14 mouse cellular contexts compared by ENCODE assay signal in the genomic region with DNA sequence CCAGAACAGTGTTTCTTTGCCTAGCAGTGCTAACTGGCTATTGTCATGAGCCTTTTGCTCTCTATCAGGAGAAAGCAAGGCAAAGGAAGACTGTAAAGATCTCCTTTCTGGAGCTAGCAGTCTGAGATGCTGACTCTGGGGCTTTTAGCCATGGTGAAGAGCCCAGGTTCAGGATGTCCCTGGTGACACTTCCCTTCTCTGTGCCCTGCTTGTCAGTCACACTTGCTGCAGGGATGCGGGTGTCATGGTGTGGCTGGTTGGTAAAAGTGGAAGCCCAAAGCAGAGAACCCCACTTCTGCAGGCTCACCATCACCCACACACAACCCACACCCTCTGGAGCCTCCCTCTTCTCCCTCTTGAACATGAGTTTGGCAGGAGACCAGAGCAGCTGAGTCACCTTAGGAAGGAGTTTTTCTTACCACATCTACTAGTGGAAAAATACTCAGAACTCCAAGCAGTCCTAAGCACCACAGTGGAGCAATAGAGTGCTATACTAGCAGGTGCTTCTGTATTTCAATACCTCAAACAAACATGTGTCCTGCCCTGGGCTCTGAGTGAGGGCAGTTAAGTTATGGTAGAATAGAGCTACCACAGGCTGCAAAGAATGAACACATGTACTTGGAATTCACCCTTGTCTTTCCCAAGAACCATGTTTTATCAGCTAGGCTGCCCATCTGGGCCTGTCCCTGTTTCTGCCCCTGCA.
DNase-seq lines count a peak whose midpoint lies in the region; ATAC-seq lines count a peak whose summit lies in the region.
"Had no signal": no experiment of that assay in that cellular context is flagged by ENCODE, and none has a peak within 500 bp of the region (broad histone marks: within the 10 kb centered on the region; RNA-seq: fewer than 3 reads in every experiment).

No protein-coding gene starts in this region.

- H3K27ac ChIP-seq in heart, embryonic 10.5 days = no peak overlapping the region
- no peak overlapping the region for H3K27ac ChIP-seq in heart, embryonic 11.5 days (ENCODE audit: low read depth, low read length)
- no peak overlapping the region for H3K27ac ChIP-seq in intestine, embryonic 16.5 days (ENCODE audit: low read length)
- no peak overlapping the region for H3K27ac ChIP-seq in kidney, embryonic 15.5 days
- H3K27ac ChIP-seq: hindbrain, embryonic 15.5 days; liver, embryonic 15.5 days; midbrain, embryonic 12.5 days had no signal

- 82% methylated on average over 1 of the region's 1 CpGs for WGBS in heart, embryonic 10.5 days
- 70% methylated on average over 1 of the region's 1 CpGs for WGBS in heart, embryonic 11.5 days (ENCODE audit: insufficient replicate concordance)
- 76% methylated on average over 1 of the region's 1 CpGs for WGBS in intestine, embryonic 16.5 days
- WGBS in kidney, embryonic 15.5 days = 88% methylated on average over 1 of the region's 1 CpGs

- H3K27me3 ChIP-seq in heart, embryonic 10.5 days (ENCODE audit: insufficient read depth, poor library complexity, severe bottlenecking) = no peaks in the 10 kb centered on the region
- no peaks in the 10 kb centered on the region for H3K27me3 ChIP-seq in heart, embryonic 11.5 days (ENCODE audit: control insufficient read depth, insufficient read depth, low read length)
- H3K27me3 ChIP-seq in intestine, embryonic 16.5 days (replicated peaks; ENCODE audit: control insufficient read depth, insufficient read depth, low read length) = no peaks in the 10 kb centered on the region
- no peaks in the 10 kb centered on the region for H3K27me3 ChIP-seq in kidney, embryonic 15.5 days
- H3K27me3 ChIP-seq: hindbrain, embryonic 15.5 days; liver, embryonic 15.5 days; midbrain, embryonic 12.5 days had no signal

- DNase-seq in heart, embryonic 10.5 days (ENCODE audit: low spot score) = peak; percentile 77
- peak; percentile 63 for DNase-seq in adrenal gland, postnatal 14 days
- peak; percentile 35 to 41 for DNase-seq in layer of hippocampus, postnatal 36 days
- DNase-seq in lung, postnatal 36 days = peak; percentile 52
- no peak for DNase-seq in gastrocnemius, postnatal 25 days
- DNase-seq: kidney, postnatal 25 days; thymus, postnatal 14 days had no signal

- H3K4me3 ChIP-seq in heart, embryonic 10.5 days = no peak overlapping the region
- H3K4me3 ChIP-seq in heart, embryonic 11.5 days (ENCODE audit: low read depth, low read length) = no peak overlapping the region
- H3K4me3 ChIP-seq in intestine, embryonic 16.5 days (ENCODE audit: low read length) = no peak overlapping the region
- no peak overlapping the region for H3K4me3 ChIP-seq in kidney, embryonic 15.5 days (replicated peaks)
- H3K4me3 ChIP-seq: hindbrain, embryonic 15.5 days; liver, embryonic 15.5 days; midbrain, embryonic 12.5 days had no signal

- no peak overlapping the region for H3K9ac ChIP-seq in heart, embryonic 11.5 days (ENCODE audit: low read depth, low read length)
- no peak overlapping the region for H3K9ac ChIP-seq in intestine, embryonic 16.5 days (ENCODE audit: low read depth, low read length)
- no peak overlapping the region for H3K9ac ChIP-seq in kidney, embryonic 15.5 days
- H3K9ac ChIP-seq: hindbrain, embryonic 15.5 days; liver, embryonic 15.5 days; midbrain, embryonic 12.5 days had no signal

- no peak overlapping the region for H3K4me2 ChIP-seq in heart, embryonic 11.5 days
- no peak overlapping the region for H3K4me2 ChIP-seq in intestine, embryonic 16.5 days (ENCODE audit: low read depth, low read length)
- H3K4me2 ChIP-seq in kidney, embryonic 15.5 days = no peak overlapping the region
- H3K4me2 ChIP-seq: hindbrain, embryonic 15.5 days; liver, embryonic 15.5 days; midbrain, embryonic 12.5 days had no signal

- ATAC-seq in heart, embryonic 11.5 days (replicated peaks; ENCODE audit: insufficient number of reproducible peaks, low FRiP score, low TSS enrichment) = no peak
- no peak for ATAC-seq in intestine, embryonic 16.5 days
- ATAC-seq in kidney, embryonic 15.5 days (replicated peaks; ENCODE audit: low FRiP score) = no peak
- ATAC-seq: forebrain, embryonic 16.5 days had no signal

- no peaks in the 10 kb centered on the region for H3K4me1 ChIP-seq in heart, embryonic 10.5 days
- no peaks in the 10 kb centered on the region for H3K4me1 ChIP-seq in heart, embryonic 11.5 days (ENCODE audit: control insufficient read depth, insufficient read depth, low read length)
- H3K4me1 ChIP-seq in intestine, embryonic 16.5 days (ENCODE audit: control insufficient read depth, insufficient read depth, low read length) = no peaks in the 10 kb centered on the region
- H3K4me1 ChIP-seq in kidney, embryonic 15.5 days = no peaks in the 10 kb centered on the region
- H3K4me1 ChIP-seq: hindbrain, embryonic 15.5 days; liver, embryonic 15.5 days; midbrain, embryonic 12.5 days had no signal

- H3K36me3 ChIP-seq in heart, embryonic 10.5 days = no peaks in the 10 kb centered on the region
- H3K36me3 ChIP-seq in heart, embryonic 11.5 days (ENCODE audit: control insufficient read depth, insufficient read depth, low read length) = no peaks in the 10 kb centered on the region
- no peaks in the 10 kb centered on the region for H3K36me3 ChIP-seq in intestine, embryonic 16.5 days (ENCODE audit: control insufficient read depth, insufficient read depth, low read length)
- no peaks in the 10 kb centered on the region for H3K36me3 ChIP-seq in kidney, embryonic 15.5 days
- H3K36me3 ChIP-seq: hindbrain, embryonic 15.5 days; liver, embryonic 15.5 days; midbrain, embryonic 12.5 days had no signal

- no peaks in the 10 kb centered on the region for H3K9me3 ChIP-seq in heart, embryonic 10.5 days
- no peaks in the 10 kb centered on the region for H3K9me3 ChIP-seq in heart, embryonic 11.5 days (replicated peaks; ENCODE audit: control insufficient read depth, low read length)
- no peaks in the 10 kb centered on the region for H3K9me3 ChIP-seq in intestine, embryonic 16.5 days (ENCODE audit: control insufficient read depth, low read length)
- no peaks in the 10 kb centered on the region for H3K9me3 ChIP-seq in kidney, embryonic 15.5 days (replicated peaks)
- H3K9me3 ChIP-seq: hindbrain, embryonic 15.5 days; liver, embryonic 15.5 days; midbrain, embryonic 12.5 days had no signal
